Mouse (Mus musculus) right cerebral cortex, adult 2 months (tissue): ENCODE results near the gene Fscn2.

Experiments used
- DNase-seq, 2 experiments: peaks; one replicate each; pipeline ENCODE4 v3.0.0; 2021 to 2022; ENCODE audit warnings: low spot score in 2 of 2

Gene Fscn2

DNA sequence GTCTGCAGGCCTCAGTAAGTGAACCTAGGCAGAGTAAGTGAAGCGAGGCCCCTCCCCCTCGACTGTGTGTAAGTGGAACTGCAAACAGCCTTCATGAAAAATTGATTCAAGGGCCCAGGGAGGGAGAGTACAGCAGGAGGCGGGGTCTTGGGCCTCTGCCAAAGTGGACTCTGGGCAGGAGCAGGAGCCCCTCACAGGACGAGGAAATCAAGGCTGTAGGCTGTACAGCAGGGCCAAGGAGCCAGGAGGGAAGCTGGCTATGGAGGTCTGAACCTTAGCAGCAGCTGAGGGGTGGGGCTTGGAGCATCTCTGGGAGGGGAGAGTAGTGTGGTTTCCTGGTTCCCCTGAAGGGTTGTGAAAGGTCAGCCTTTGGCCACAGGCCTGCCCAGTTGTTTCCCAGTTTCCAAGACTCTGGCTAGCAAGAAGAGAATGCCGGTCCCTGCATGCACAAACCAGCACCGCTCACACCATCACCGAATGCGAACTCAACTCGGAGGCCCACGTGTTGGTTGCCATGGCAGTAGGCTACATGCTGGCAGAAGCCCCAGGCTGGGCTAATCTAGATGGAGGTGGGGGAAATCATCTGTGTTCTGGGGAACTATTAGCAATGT lies 3.4 kb upstream of the Fscn2 start:
- DNase-seq = peak; percentile 81

DNA sequence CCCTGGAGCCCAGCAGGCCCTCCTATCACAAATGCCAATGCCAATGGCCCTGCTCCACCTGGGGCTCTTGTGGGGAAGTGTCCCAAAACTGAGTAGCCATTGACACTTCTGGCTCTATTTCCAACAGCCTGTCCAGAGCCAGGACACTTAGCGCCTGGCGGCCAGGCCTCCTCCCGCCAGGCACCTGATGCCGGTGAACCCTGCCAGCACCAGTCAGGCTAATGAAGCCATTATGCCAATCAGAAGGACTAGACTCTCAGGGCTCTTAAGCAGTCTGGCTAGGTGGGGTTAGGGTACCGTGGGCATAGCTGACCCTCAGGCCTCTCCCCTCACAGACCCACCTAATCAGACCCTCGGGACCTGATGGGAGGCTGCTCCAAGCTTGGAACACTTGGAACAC lies 1.9 kb upstream of the Fscn2 start:
- DNase-seq = no peak

DNA sequence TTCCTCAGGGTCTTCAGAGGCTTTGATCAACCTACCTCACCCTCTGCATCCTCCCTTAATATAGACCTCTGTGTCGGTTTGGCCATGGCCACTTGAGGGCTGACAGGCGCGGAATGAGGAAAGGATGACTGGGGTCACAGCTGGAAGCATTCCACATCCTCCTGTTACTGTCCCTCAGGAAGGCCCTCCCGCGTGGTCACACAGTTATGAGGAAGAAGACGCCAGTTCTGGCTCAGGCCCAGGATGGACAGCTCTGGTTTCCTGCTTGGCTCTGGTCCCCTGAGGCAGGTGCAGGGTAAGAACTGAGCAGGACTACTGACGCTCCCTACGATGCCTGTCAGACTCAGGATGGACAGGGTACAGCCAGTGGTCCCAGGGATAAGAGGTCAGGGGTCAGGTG lies 1.3 kb upstream of the Fscn2 start:
- DNase-seq = no peak

DNA sequence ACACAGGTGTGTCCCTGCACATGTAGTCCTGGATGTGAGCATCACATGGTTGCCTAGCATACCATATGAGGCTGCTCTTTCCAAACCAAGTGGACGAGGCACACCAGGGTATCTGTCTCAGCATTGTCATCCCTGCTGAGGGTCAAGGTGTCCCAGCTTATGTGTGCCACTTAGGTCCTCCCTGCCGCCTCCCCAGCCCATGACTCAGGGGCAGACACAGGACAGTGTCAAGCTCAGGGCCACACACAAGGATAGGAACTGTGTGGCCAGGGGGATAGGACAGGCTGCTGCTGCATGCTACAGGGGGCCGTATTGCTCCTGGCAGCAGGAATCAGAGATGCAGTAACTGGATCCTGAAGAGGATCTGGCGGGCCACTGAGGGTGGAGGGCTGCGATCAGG lies 579 bp upstream of the Fscn2 start:
- DNase-seq = no peak

DNA sequence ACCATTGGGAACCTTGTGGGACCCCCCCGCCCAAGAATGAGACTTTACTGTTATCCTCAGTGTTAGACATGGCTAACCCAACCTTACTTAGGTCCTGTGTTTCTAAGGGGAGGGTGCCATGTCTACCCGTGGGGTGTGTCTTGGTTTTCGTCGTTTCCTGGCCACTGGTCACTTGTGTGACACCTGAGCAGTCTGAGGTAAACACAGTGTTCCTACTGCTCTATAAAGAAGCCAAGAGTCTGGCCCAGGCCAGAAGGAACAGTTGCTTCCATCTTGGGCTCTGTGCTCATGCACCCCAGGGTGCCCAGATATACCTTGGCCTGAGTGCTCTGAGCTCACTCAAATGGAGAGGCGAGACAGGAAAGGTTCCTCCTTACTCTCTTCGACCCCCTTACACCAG lies 1.6 kb downstream of the Fscn2 start:
- DNase-seq = no peak

DNA sequence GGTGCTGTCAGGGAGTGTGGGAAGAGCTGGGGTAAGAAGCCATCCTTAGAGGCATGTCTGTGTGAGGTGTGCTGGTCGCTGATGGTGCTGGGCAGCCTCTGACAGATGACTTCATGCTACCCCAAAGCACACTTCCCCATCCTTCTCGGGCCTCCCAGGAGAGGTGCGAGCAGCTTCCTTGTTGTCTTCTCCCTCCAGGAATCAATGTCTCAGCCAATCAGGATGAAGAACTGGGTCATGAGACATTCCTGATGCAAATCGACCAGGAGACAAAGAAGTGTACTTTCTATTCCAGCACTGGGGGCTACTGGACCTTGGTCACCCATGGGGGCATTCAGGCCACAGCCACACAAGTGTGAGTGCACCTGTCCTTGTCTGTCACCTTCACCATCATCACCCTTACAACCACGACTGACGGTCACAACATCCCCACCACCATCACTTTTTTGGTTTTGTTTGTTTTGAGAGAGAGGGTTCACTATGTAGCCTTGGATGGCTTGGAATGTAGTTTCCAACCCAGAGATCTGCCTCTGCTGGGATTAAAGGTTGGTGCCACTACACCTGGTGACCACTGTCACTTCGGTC lies 5.2 kb downstream of the Fscn2 start:
- no peak for DNase-seq

DNA sequence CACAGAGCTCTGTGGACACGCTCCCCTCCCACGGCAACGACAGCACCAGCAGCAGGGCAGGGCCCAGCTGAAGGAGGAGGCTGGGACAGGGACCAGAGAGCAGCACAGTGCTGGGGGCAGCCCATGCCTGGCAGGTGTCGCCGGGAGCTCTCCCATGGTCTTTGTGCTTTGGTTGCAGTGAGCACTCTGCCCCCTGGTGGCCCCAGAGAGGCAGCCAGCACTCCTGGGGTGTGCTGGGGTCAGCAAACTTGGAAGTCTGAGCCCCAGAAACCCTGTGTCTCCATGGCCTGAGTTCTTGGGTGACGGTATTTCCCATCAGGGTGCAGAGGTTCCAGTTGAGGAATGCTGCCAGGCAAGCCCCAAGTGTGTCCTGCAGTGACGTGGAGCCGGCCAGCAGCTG lies 8.3 kb downstream of the Fscn2 start:
- peak; percentile 62 to 70 for DNase-seq

DNA sequence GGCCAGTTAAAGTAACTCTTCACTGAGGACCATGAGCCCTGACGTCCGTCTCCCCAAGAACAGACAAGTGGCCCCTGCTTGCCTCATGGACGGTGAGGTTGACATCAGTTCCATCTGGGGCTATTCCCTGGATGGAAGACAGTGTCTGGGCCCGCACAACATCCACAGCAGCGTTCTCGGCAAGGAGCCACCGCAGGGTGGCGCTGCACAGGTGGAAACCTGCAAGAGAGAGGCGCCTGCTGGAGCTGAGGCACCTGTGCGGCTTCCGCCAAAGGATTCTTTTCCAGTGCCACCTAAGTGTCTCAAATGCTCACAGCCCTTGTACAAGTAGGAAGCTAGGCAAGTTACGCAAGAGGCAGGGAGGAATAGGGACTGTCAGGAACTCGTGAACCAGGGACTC lies 11.7 kb downstream of the Fscn2 start:
- DNase-seq = no peak

DNA sequence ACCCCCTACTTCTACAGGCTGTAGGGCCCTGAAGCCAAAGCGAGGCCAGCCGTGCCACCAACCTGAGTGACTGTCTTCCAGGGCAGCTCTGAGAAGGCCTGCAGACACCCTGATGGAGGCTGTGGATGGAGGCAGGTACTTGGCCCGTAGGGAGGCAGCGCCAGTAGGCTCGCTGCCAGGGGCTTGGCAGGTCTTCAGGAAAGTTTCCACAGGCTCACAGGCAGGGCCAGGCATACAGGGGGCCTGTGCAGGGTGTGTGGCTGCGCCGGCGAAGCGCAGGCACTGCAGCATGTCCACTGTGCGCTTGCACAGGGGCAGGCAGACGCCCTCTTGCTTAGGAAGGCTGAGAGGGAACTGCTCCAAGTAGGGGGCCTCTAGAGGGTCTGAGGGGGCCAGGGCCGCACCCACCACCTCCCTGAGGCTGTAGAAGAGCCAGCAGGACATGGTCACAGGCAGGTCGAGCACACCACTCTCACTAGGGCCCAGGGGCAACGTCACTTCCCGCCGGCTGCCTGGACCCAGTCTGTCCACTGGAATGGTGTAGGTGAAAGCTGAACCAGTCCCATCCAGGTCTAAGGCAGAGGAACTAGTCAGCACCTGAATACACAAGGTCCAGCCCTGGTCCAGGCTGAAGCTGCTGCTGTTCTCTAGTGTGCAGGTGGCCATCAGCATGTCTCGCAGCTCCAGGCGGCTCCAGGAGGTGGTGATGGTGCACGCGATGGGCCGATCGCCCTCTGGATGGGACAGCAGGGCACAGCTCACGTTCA lies 12.7 kb downstream of the Fscn2 start:
- no peak for DNase-seq

DNA sequence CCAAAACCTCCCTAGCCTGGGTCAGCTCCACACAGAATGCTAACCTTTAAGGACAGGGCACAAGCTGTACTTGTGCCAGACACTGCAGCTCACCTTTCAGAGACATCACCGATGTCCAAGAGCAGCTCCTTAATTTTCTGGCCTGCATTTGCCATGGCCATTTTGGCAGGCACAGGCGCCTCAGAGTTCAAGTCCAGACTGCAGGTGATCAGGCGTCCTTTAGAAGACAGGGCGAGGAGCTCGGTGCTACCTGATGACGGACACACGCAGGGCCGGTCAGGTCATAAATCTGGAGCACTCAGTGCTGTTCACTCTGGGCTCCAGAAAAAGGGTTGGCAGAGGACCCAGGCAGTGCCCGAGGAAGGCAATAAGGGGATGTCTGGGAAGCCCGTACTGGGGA lies 14.0 kb downstream of the Fscn2 start:
- no peak for DNase-seq

DNA sequence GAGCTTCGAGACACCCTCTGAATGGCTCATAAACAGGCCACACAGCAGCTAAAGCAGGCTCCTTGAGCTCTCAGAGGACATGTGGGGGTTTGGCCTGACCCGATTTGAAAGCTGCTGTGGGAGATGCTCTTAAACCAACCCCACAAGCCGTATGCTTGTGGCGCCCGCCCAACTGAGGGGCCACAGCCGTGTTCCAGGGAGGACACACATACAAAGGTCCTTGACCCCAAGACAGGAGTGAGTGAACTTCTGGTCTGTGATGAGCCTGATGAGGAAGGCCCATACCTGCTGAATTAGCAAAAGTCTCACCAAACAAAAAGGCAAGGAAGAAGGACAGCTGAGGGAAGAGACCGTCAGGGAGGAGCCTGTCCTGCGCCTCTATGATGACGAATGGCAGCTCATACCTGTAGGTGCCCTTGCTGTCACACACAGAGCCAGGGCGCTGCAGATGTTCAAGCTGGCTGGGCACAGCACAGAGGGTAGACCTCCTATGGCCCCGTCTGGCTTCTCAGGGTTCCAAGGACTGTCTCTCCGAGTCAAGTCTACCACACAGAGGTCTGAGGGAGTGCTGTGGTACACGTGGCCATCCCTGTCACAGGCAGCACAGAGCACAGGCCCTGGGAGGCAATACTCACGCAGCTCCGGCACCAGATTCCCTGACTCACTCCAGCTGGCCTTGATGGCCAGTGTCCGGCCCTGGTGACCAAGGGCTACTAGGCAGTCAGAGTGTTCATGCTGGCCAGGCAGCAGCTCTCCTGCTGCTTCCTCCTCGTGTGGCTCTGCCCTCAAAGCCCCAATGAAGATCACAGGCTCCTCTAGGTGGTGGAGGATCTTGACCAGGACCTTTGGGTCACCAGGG lies 15.2 kb downstream of the Fscn2 start:
- DNase-seq = no peak

DNA sequence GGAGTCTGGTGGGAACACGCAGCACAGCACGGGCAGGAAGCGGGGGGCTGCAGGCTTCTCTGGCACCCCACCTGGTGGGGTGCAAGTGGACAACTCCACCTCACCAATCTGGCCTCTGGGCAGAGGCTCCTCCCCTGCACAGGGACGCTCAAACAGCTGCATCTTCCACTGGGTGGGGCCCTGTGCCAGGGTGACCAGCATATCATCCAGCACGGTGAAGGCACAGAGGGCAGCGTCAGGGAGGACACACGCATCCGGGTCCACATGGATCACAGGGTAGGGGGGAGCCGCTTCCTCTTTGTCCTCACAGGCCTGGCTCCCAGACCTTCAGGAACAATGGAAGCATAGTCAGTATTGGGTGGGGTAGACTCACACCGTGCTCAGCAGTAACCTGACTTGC lies 16.0 kb downstream of the Fscn2 start:
- DNase-seq = no peak

DNA sequence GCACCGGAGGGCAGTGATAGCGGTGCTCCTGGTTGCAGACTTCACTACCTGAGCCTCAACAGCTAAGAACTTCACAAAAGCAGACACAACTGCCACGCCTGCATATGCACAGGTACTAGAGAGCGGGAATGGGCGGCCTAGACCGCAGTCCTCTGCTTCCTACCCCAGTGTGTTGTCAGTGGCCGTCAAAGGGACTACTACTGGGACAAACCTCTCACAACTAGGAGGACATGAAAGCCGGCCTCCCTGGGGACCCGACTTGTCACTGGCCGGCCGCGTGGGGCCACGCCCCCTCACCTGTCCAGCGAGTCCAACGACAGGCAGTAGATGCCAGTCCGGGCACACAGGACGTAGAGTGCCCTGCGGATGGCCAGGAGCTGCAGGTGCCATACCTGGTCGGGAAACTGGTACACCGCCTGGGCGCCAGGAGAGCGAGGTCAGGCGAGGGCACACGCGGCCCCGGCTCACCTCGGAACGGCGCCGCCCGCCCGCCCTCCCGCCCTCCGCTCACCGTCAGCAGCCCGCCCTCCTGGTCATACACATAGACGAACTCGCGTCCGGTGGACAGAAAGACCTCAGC lies 16.8 kb downstream of the Fscn2 start:
- DNase-seq = no peak

DNA sequence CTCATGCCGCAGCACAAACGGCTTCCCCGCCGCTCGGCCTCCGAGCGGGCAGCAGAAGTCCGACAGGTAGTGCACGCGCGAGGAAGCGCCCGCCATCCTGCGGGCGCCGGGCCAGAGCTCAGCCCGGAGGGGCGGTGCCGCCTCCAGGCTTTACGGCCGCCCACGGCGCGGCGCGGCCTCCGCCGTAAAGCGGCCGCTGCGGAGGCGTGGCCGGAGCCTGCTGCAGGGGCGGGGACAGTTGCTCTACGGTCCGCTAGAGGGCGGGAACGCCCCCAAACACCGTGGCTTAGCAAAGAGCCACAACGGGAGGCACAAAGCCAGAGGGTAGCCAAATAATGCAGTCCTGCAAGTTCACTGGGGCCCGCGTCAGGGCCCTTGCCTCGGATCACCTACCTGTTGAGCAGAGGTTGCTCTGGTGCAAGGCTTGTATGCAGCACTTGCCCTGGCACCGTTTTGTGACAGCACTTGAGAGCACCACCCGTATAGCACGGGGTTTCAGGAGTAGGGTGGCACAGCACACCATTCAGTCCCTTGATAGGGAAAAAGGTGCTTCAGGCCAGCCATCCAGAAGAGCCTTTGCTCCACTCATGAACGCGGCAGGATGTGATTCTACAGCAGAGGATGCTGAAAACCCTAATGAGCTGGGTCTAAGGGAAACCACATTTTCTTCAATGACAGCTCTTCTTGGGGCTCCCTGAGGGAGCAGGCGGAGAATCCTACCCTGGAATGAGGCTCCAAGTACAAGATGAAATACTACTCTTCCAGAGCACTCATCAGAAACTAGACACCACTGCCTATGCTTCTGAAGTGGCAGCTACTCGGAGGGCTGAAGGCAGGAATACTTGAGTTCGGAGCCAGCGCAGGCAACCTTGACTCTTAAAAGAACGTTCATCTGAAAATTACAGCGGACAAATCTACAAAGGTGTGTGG lies 17.5 kb downstream of the Fscn2 start, which contains the start of gene Faap100:
Gene Faap100, minus strand, starts transcription at position 154 of the 930 bp plus-strand sequence.
- DNase-seq = peak; percentile 77 to 84

DNA sequence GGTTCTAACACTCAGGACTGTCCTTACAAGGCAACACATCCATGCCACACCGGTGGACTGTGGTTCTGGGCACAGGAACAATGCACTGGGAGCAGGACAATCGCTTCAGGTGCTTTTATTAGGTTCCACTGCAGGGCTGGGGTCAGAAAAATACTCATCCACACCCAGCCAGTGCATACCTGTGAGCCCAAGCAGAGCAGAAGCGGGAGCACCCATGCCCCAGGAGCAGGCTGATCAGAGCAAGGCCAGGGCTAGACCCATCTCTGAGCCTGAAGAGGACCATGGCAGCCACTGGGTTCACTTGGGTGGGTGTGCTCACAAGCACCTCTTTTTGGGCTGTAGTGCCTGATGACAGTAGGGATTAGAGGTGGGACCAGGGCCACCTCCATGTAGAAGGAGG lies 18.9 kb downstream of the Fscn2 start:
- no peak for DNase-seq

DNA sequence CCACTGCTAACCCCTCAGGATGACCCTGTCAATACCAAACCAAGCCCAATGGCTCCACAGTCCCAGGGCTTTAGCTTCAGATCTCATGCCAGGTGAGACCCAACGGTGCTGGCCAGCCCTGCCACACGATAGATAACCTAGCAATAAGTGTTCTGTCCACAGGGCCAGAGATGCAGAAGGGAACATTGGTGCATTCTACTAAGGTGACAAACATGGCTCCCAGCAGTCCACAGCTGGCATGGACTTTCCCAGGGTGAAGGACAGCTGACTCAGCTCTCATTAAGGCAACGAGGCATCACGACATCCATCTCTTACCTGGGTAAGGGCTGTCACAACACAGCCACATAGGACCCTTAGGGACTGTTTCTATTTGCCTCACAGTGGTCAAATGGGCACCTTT lies 19.8 kb downstream of the Fscn2 start:
- no peak for DNase-seq

DNA sequence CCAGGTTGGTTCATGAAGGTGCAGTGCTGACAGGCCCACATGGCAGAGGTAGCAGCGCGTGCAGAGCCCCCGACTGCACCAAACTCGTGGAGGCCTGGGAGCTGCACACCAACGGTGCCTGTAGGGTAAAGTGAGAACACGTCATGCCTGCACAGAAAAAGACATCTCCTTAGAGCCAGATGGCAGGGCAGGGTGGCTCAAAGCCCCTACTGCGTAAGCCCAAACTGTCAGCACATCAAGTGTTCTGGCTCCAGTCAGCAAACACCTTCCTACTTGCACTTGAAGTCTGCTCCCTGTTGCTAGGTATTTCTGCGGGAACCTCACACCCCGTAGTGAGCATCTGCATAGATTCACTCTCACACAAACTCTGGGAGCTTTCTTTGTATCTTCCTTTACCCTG lies 21.2 kb downstream of the Fscn2 start:
- DNase-seq = peak; percentile 39 to 54

DNA sequence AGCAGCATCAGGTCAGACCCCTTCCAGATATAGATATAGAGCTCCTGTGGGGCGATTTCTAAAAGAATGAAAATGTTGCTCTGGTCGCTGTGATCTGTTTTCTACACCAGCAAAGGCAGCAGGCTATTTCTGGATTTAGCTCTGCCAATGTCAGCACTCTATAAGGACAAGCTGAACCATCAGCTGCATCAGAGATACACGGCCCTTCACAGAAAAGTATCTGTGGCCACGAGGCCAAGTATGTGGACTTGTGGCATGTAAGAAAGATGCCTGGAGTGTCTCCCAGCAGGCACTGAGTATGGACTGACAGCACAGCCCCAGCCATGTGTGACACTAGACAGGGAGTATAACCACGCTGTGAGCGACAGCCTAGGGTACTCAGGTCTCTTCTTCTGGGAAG lies 25.3 kb downstream of the Fscn2 start:
- DNase-seq = no peak

DNA sequence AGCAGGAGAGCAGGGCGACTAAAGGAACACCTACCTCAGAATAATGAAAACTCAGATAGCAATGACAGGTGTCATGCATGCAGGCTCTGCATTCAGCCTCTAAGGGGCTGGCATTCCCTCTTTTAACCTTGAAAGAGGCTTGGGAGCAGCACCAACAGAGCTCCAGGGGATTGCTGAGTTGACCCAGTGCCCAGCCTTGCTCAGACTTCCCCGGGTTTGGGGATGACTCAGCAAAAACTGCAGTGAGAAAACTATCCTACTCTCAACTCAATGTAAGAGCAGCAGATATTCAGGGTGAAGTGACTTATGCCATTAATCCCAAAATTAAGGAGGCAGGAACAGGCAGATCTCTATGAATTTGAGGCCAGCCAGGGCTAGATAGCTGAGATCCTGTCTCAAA lies 25.8 kb downstream of the Fscn2 start:
- no peak for DNase-seq

DNA sequence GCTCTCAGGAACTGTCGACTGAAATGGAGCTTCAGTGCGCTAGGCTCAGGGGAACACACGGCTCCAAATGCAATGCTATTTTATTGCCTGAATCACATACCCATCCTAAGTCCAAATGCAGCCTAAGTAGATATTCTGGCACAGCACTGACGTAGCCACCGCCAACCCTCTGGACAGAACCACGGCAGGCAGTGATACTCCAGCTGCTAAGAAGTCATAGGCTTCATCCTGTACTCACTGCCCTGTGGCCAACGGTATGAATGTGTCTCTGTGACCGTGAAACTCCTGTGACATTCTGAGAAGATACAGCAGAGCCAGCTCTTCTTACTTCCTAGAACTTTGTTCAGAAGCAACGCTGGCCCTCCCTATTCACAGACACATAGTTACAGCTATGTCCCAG lies 27.2 kb downstream of the Fscn2 start:
- DNase-seq = no peak

DNA sequence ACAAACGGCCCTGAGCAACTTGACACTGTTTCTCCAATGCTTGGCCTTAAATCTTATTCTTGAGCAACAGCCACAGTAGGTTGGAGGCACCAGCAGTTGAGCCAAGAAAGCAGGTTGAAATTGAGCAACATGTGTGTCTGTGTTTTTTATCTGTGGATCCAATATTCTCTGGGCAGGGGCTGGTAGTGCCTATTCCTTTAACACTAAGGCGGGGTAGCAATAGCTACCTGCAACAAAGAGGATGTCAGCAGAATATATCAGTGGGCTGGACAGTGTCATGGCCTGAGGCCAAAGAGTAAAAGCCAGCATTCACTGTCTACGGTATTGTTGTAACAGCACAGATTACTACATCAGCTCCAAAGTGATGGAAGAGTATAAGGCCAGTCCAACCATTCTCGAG lies 34.3 kb downstream of the Fscn2 start:
- DNase-seq = no peak
